Mouse (Mus musculus): ENCODE data around the gene March4.

Gene March4

GRCm38 (mm10) chr1:72390420-72390819 lies 146.3 kb downstream of the March4 start:
- no peak for DNase-seq (ENCODE audit: low spot score in 2 of 2)

DNA sequence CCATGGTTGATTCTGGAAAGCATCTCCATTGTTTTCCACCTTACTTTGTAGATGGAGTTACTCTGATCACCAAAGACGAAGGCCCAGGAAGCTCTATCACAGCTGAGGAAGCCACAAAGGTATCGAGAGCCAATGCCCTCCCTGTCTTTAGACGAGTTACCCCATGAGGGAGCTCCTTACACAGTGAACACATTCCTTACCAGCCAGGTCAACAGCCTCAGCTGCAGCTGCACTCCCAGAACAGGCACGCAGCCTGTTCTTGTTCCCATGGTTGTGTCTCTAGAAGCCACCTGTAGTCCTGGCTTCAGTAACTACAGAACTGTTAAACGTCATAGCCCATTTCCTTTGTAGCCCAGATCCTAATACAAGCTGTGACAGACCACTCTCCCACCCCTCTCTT lies 153.1 kb downstream of the March4 start:
- no peak for DNase-seq (ENCODE audit: low spot score in 2 of 2)

DNA sequence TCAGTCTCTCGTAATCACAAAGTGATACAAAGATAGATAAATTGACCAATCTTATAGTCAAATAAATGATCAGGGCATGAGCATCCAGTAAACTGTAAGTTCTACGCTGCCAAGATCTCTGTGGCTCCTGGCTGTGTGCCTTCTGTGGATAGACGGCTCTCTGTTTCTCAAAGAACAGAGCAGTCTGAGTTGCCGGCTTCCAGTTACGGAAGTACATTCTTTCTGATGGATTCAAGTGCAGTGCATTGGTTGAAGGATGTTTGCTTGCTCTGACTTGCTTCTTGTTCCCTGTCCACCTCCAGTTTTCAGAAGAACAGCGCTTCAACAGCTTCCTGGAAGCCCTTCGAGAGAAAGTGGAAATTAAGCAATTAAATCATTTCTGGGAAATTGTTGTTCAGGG lies 153.7 kb downstream of the March4 start:
- DNase-seq (ENCODE audit: low spot score in 2 of 2), result peak in 1 of 2 experiments; percentile 13

- DNase-seq (ENCODE audit: low spot score in 2 of 2), result no peak
These were observed 156.2 kb downstream of the March4 start for GRCm38 (mm10) chr1:72380544-72380943.

GRCm38 (mm10) chr1:72379752-72380353 lies 156.9 kb downstream of the March4 start:
- DNase-seq (ENCODE audit: low spot score in 2 of 2), result no peak

DNA sequence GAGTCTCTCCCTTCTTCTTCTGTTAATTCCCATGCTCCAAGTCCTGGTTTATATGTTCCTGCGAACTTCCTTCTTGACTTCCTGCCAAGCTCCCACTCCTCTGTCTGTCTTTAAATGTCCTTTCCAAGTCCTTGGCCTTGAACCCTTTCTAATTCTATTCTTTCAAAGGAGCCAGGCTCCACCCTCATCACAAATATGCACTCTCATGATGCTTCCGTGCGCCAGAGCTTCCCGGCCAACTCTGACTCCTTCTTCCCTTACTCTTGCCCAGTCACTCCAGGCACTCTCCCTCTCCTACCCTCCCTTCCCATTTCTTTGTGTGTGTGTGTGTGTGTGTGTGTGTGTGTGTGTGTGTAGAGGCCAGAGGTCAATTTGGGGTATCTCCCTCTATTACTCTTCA lies 158.6 kb downstream of the March4 start:
- DNase-seq (ENCODE audit: low spot score in 2 of 2), result no peak

Data from frontal cortex, postnatal 10 days (tissue).